Mouse (Mus musculus) heart, postnatal 0 days (tissue): ENCODE measurements around the gene Nr1h2. TPM values are rescaled to one million over a fixed set of nuclear protein-coding genes. Genes with fewer than 3 reads are reported as not detected.

ENCODE experiments used
- ATAC-seq: fragments of 200-750 bp; cut with Nextera tagmentation; 2 replicates; pipeline ENCODE4 v1.8.0; 2017; ENCODE audit warnings: low read depth, moderate number of reproducible peaks, moderate library complexity; ENCODE audit not compliant: insufficient read depth
- DNase-seq: peaks from one replicate; pipeline ENCODE4 v3.0.0-alpha.2; 2016; ENCODE audit warnings: low spot score
- H3K27ac ChIP-seq: fragments of 300-500 bp; sonication (generic); 2 replicates; pipeline ENCODE4 v1.5.1; 2014; ENCODE audit warnings: low read depth, mild to moderate bottlenecking
- H3K27me3 ChIP-seq: fragments of 300-500 bp; sonication (generic); 2 replicates; pipeline ENCODE4 v1.6.1; 2014; ENCODE audit warnings: low read length, mixed read lengths; ENCODE audit not compliant: control insufficient read depth, insufficient read depth
- H3K36me3 ChIP-seq: fragments of 300-500 bp; sonication (generic); replicated peaks from 2 replicates; pipeline ENCODE4 v1.6.1; 2014; ENCODE audit warnings: low read length, mixed read lengths; ENCODE audit not compliant: control insufficient read depth, insufficient read depth
- H3K4me1 ChIP-seq: fragments of 300-500 bp; sonication (generic); 2 replicates; pipeline ENCODE4 v1.6.1; 2014; ENCODE audit warnings: antibody characterized with exemption; ENCODE audit not compliant: control insufficient read depth, insufficient read depth
- H3K4me2 ChIP-seq: fragments of 300-500 bp; sonication (generic); 2 replicates; pipeline ENCODE4 v1.6.1; 2014; ENCODE audit warnings: low read depth, mild to moderate bottlenecking, low read length, moderate library complexity
- H3K4me3 ChIP-seq: fragments of 300-500 bp; sonication (generic); 2 replicates; pipeline ENCODE4 v1.5.1; 2014; ENCODE audit warnings: low read depth, low read length
- H3K9ac ChIP-seq: fragments of 300-500 bp; sonication (generic); replicated peaks from 2 replicates; pipeline ENCODE4 v1.6.1; 2014; ENCODE audit warnings: low read depth, low read length, mixed read lengths
- H3K9me3 ChIP-seq: fragments of 300-500 bp; sonication (generic); replicated peaks from 2 replicates; pipeline ENCODE4 v1.6.1; 2016; ENCODE audit warnings: low read length; ENCODE audit not compliant: control insufficient read depth
- CTCF ChIP-seq: IDR thresholded peaks from 2 replicates; pipeline ENCODE4 v1.5.1; 2016; ENCODE audit warnings: antibody characterized with exemption, control low read depth, low read depth
- EP300 ChIP-seq: IDR thresholded peaks from 2 replicates; pipeline ENCODE4 v1.6.1; 2016; ENCODE audit warnings: antibody characterized with exemption, low read depth
- WGBS: fragments of 180-500 bp; shearing (Covaris S2); extraction: QIAGEN DNeasy Blood & Tissue Kit; methylation state at CpG from one replicate; pipeline ENCODE4 v1.1.7; 2014; 5-methylcytosine and 5-hydroxymethylcytosine counted together
- polyA plus RNA-seq: library from polyadenylated mRNA; unstranded; fragments of >200 nt; fragmentation: Nextera tagmentation; extraction: Ambion mirVana; gene quantifications from 2 replicates; pipeline ENCODE4 v1.2.1, GENCODE M21; 2015
- total RNA-seq: library from RNA; depleted of rRNA; stranded (reverse); fragments of >200 nt; gene quantifications from 2 replicates; pipeline ENCODE4 v1.2.3, GENCODE M21; 2014; ENCODE audit warnings: low replicate concordance

Nr1h2 gene
- total and polyA plus RNA-seq, 2 experiments from 2014 or later: 50.1 to 60.9 TPM

DNA sequence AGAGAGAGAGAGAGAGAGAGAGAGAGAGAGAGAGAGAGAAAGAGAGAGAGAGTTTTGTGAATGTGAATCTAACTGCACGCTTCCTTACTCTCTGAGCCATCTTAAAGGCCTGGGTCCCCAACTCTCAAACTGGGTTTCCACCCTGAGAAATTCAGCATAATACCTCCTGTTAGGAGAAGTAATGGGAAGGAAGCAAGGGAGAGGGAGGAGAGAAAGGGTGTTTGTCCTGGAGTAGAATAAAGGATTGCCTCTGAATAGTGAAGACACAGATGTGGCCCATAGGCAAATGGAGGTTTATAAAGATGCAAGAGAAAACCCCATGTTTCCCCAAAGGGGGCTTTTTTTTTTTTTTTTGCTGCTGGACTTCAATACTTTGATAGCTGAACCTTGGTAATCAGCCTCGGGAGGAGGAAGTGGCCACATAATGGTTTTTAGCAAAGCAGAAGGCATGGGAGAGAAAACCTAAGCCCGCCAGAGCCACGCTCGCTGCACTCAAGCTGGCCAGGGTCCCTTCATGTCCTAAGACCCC, 19.3 kb upstream of the Nr1h2 start:
- Histone ChIP-seq H3K4me2 (no peak overlapping the region), H3K27me3 (0 out of 2 replicates have a peak, but pooled peaks cover 10% of the 10 kb centered on the region)
- WGBS: 63% methylated on average over 5 of the region's 5 CpGs

DNA sequence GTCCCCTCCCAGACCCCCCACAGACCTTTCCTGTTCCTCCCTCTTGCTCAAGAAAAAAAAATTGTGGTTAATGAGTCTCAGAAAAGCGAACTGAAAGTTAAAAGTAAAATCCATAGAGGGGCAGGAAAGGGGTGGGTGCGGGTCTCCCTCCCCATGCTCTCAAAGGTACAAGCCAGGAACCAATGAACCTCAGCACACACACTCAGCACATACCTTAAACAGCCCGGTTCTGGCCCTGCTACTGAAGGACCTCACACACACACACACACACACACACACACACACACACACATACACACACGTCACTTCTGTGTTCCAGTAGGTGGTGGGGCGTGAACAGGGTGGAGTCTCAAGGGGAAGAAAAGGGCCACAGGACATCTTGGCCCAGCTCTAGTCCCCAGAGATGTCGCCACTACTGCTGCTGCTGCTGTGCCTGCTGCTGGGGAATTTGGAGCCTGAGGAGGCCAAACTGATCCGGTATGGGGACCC, 18.5 kb upstream of the Nr1h2 start, which contains the start of gene Napsa:
Gene Napsa, plus strand, starts transcription at position 168 of the 489 bp plus-strand sequence.
- no peak within 1 kb of the TSS for H3K27ac ChIP-seq
- H3K4me3 ChIP-seq: no peak within 1 kb of the TSS
- WGBS: 44% methylated on average over 7 of the region's 7 CpGs

More for the DNA sequence above, 19.3 kb upstream of the Nr1h2 start:
- no peak for ATAC-seq
- no peak for TF ChIP-seq CTCF
- TF ChIP-seq EP300: no peak
- Histone ChIP-seq H3K4me1 (no peaks in the 10 kb centered on the region), H3K9me3 (no peaks in the 10 kb centered on the region), H3K4me3 (no peak overlapping the region), H3K36me3 (no peaks in the 10 kb centered on the region), H3K9ac (no peak overlapping the region), H3K27ac (no peak overlapping the region)
- DNase-seq: no peak

DNA sequence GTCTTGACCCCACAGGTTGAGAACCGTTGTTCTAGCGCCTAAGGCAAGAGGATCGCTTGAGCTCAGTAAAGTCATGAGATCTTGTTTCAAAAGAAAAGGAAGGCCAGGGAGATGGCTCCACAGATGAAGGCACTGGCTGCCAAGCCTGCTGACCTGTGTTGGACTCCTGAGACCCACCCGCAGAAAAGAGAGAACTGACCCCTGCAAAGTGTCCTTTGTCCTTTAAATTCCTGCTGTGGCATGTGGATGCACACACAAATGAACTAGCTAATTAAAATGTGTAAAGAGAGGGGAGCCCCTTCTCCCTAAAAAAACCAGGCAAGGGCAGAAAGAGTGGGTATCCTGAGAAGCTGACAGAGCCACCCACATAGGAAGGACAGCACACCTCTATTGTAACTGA, 18.1 kb upstream of the Nr1h2 start:
- ATAC-seq (no peak), DNase-seq (no peak)
- WGBS: 71% methylated on average over 4 of the region's 4 CpGs
- Histone ChIP-seq H3K9ac (no peak overlapping the region), H3K9me3 (no peaks in the 10 kb centered on the region), H3K36me3 (no peaks in the 10 kb centered on the region), H3K4me2 (no peak overlapping the region), H3K4me1 (no peaks in the 10 kb centered on the region), H3K27me3 (0 out of 2 replicates have a peak, but pooled peaks cover 10% of the 10 kb centered on the region), H3K27ac (no peak overlapping the region), H3K4me3 (no peak overlapping the region)
- TF ChIP-seq CTCF (no peak), EP300 (no peak)

More for the DNA sequence above, 18.5 kb upstream of the Nr1h2 start, which contains the start of gene Napsa:
- Histone ChIP-seq H3K4me1 (no peaks in the 10 kb centered on the region), H3K27me3 (0 out of 2 replicates have a peak, but pooled peaks cover 10% of the 10 kb centered on the region), H3K36me3 (no peaks in the 10 kb centered on the region), H3K9me3 (no peaks in the 10 kb centered on the region), H3K9ac (no peak within 1 kb of the TSS), H3K4me2 (no peak within 1 kb of the TSS)
- DNase-seq (no peak), ATAC-seq (no peak)
- TF ChIP-seq EP300: no peak
- TF ChIP-seq CTCF: no peak

DNA sequence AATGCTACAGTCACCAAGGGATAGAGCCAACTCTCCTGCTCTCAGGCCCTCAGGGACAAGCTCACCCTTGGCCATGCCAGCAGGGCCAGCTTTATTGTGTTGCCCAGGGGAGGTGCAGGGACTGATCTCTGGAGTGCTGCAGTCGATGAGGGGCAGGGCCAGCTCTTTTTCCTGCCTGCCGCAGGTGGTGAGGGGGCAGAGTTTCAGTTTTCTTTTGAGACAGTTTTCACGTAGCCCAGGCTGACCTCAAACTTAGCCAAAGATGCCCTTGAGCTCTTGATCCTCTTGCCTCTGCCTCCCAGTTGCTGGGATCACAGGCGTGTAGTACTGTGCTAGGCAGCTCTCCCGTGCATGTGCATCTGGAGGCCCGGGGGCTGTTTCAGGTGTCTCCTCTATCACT, 17.2 kb upstream of the Nr1h2 start:
- Histone ChIP-seq H3K27ac (no peak overlapping the region), H3K9me3 (no peaks in the 10 kb centered on the region), H3K4me1 (no peaks in the 10 kb centered on the region), H3K9ac (no peak overlapping the region), H3K36me3 (no peaks in the 10 kb centered on the region), H3K4me3 (no peak overlapping the region), H3K27me3 (0 out of 2 replicates have a peak, but pooled peaks cover 10% of the 10 kb centered on the region), H3K4me2 (no peak overlapping the region)
- TF ChIP-seq EP300 (no peak), CTCF (no peak)
- WGBS: 64% methylated on average over 6 of the region's 6 CpGs
- DNase-seq (no peak), ATAC-seq (no peak)

DNA sequence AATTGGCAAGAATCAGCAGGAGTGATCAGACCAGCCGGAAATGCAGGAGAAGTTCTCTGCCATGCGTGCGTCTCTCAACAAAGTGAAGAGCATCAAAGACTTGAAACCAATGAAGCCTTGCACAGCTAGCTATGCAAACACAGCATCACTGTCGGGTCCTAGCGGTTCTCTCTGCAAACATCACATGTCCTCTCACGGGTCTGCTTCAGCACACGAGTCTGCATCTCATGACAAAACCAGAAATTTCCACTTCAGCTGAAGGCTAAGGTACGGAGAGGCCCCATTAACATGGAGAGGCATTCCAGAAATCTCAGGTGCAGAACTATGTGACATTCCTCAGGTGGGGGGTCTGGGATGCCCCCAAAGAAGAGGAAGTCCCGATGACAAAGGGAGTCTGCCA, 15.1 kb upstream of the Nr1h2 start:
- no peak overlapping the region for H3K4me2 ChIP-seq
- TF ChIP-seq CTCF (no peak), EP300 (no peak)
- ATAC-seq (no peak), DNase-seq (no peak)
- no peaks in the 10 kb centered on the region for H3K4me1 ChIP-seq
- H3K9ac ChIP-seq: no peak overlapping the region
- H3K9me3 ChIP-seq: no peaks in the 10 kb centered on the region
- H3K27ac ChIP-seq: no peak overlapping the region
- peaks cover 14% of the 10 kb centered on the region; the same call in 1 of the 2 replicates for H3K27me3 ChIP-seq
- no peaks in the 10 kb centered on the region for H3K36me3 ChIP-seq
- H3K4me3 ChIP-seq: no peak overlapping the region
- 62% methylated on average over 9 of the region's 9 CpGs for WGBS

DNA sequence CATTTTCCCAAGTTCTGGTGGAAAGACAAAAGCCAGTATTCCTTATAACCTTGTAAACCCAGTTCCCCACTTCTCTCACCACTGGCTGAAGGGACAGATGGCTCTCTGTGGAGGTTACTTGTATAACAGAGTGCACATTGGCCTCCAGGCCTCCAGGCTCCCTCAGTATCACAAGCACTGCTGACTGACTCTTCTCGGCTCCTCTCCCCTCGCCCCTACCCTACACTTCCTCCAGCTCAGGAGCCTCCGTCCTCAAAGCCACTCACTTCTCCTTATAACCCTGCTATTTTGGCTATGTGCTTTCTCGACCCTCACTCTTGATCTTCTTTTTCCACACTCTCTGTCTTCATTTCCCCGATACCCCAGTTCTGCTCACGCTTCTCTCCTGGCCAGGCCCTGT, 11.7 kb upstream of the Nr1h2 start:
- Histone ChIP-seq H3K4me3 (no peak overlapping the region), H3K27me3 (peaks cover 14% of the 10 kb centered on the region; the same call in 1 of the 2 replicates), H3K4me1 (no peaks in the 10 kb centered on the region), H3K9ac (no peak overlapping the region), H3K27ac (no peak overlapping the region), H3K4me2 (no peak overlapping the region), H3K9me3 (no peaks in the 10 kb centered on the region), H3K36me3 (no peaks in the 10 kb centered on the region)
- WGBS: 55% methylated on average over 6 of the region's 6 CpGs
- ATAC-seq (no peak), DNase-seq (no peak)
- no peak for TF ChIP-seq CTCF
- no peak for TF ChIP-seq EP300
